Mouse (Mus musculus) megakaryocyte, embryonic 14.5 days (primary cell): ENCODE data around the gene Ldhc.

Experiments
- FLI1 ChIP-seq: IDR thresholded peaks from 2 replicates; pipeline ENCODE4 v1.6.1; 2012; ENCODE audit warnings: low read length, inconsistent platforms, mixed read lengths
- GATA1 ChIP-seq: IDR thresholded peaks from 3 replicates; pipeline ENCODE4 v1.6.1; 2012; ENCODE audit warnings: mixed read lengths, low read length, inconsistent platforms, borderline replicate concordance

DNA sequence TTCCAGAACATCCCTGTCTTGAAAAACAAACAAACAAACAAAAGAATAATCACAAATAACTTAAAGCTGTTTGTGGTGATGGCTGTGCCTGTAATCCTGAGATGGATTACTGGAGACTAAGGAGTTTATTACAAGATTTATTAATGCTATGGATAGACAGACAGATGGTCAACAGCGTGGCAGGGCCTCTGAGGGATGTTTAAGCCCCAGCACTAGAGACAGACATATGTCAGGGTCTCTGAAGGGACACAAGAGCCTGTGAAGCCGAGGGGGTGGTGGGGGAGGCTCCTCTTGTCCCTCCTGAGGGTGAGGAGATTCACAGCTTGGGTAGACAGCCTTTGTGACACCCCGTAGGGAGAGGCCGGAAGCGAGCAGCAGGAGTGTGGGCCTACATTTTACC is 23.9 kb upstream of the Ldhc start:
- TF ChIP-seq GATA1: no peak
- TF ChIP-seq FLI1: no peak
